Mouse (Mus musculus): ENCODE measurements around the gene Atg7. TPM values are rescaled to one million over a fixed set of nuclear protein-coding genes. Genes with fewer than 3 reads are reported as not detected.
A peak's percentile ranks its signal among the peaks of the same experiment; 100 is the strongest.

The Atg7 gene
- total RNA-seq, 2 experiments from 2014 or later: 10.4 to 14.7 TPM

GRCm38 (mm10) chr6:114683741-114684140, 40.8 kb downstream of the Atg7 start:
- intact Hi-C loops (cut with DNase I): no loop called here
- DNase-seq: no peak

GRCm38 (mm10) chr6:114684407-114684806, 41.5 kb downstream of the Atg7 start:
- DNase-seq: no peak
- intact Hi-C loops (cut with DNase I): no loop called here

DNA sequence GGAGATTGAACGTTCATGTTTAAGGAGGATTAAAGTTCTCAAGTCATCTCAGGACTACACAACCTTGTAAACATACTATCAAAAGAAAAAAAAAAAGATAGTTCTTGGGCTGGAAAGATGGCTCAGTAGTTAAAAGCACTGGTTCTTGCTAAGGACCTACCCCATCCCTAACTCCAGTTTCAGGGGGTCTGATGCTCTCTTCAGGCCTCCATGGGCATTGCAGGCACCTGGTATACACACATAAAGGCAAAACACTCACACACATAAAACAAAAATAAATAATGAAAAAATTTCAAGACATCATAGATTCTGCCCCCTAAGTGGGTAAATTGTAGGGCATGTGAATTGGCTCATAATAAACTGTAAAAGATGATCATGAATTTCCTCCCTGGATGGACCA, 42.5 kb downstream of the Atg7 start:
- DNase-seq: no peak
- intact Hi-C loops (cut with DNase I): no loop called here

DNA sequence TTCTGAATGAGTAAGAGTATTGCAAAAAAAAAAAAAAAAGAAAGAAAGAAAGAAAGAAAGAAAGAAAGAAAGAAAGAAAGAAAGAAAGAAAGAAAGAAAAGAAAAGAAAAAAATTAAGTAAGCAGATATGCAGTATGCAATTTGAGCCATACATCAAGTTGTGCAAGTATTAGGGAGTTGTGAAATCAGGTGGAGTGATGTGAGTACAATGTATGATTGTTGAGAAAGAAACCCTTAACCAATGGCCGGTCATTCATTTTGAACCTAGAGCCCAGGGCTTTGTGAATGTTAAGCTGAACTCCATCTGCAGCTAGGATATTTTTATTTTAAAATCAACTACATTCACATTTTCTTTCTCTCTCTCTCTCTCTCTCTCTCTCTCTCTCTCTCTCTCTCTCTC, 44.1 kb downstream of the Atg7 start:
- no peak for DNase-seq
- intact Hi-C loops (cut with DNase I): no loop called here

- intact Hi-C loops (cut with DNase I): no loop called here
- DNase-seq: no peak
These were observed 47.8 kb downstream of the Atg7 start for GRCm38 (mm10) chr6:114690661-114691060.

DNA sequence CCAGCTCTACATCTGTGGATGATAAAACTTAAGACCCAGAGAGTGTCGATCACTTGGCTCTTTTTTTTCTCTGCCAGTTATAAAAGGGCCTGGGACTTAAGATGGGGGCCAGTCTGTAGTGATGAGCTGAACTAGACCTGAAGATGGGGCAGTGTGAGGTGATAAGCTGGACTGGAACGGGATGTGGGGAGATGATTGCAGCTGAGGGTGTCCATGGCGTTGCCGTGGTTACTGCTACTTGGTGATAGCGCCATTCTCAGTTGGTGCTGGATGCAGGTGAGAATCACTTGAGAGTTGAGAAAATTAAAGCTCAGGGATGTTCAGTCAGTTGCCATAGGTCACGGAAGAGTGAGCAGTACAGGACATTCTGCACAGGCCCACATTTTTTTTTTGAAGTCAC, 48.6 kb downstream of the Atg7 start:
- intact Hi-C loops (cut with DNase I): no loop called here
- DNase-seq: no peak

DNA sequence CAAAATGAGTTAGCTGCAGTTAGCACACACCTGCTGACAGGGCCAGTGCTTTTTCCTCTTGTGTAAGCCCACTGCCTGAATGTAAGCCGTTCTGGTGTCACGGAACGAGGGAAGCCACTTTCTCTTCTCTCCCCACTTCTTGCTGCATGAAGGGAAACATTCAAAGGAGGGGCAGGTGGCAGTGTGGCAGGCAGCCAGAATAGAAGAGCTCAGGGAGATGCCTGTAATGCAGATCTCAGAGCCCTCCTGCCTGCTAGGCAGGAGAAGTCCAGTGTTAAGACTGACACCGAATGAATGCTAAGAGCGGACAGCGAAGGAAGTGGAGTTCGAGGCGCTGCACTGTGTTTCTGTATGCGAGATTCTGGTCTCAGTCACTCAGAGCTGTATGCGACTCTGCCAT, 49.8 kb downstream of the Atg7 start:
- DNase-seq: no peak
- intact Hi-C loops (cut with DNase I): no loop called here

DNA sequence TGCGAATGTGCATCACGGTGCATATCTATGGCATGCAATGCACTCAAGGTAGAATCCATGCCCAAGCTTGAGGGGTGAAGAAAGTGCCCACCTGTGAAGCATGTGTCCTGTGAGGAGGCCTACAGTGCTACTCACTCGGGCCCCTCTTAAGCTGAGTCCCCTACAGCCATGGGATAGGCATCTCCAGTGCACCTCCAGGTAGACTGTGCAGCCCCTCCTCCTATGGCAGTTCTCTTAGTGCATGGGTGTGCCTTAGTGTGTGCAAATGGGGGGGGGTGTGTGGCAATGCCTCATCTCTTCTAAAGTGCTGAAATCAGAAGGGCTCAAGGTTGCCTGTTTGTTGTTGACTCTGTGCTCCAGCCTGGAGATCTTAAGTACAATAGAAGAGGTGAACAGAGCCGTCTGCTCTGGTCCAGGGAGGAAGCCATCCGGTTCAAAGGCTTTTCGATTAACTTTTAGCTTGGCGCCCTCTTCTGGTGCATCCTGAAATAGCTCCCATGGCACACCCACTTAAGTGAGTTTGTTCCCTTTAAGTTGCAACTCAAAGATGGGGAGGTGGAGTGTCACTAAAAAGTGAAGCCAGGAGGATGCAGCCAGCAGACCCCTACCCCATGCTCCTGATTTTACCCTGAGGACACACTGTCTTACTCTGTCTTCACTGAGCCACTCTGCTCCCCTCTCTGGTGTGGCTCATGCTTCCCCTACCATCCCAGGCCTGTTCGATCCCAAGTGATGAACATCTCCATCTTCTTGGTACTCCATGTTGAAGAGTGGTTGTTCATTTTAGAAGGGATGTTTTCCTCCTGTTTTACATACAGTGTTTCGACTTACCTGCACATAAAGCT, 55.0 kb downstream of the Atg7 start:
- peak; percentile 75 to 84 for DNase-seq
- intact Hi-C loops (cut with DNase I): loop anchor here (1.0 to 5.0 kb wide), 4 partner anchors 236 to 606 kb away; no protein-coding TSS in a partner anchor

DNA sequence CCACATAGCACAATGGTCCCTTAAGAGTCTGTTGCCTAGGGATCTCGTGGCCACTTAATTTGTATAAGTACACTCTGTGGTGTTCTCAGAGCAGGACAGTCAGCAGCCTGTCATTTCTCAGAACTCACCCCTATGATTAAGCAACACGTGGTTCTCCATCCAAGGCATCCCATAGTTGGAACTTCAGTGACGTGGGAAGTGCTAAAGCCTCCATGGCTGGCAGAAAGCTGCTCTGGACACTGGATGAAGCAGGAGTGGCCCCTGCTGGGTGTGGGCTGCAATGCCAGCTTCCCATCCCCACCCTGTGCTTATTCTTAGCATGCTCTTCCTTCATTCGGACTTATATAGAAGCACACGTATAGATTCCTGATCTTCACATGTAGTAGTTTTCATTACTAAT, 55.7 kb downstream of the Atg7 start:
- DNase-seq: no peak

GRCm38 (mm10) chr6:114700704-114701103, 57.8 kb downstream of the Atg7 start:
- intact Hi-C loops (cut with DNase I): no loop called here
- no peak for DNase-seq

More for the DNA sequence above, 55.7 kb downstream of the Atg7 start:
- intact Hi-C loops (cut with DNase I): loop anchor here (1.0 to 5.0 kb wide), 4 partner anchors 236 to 606 kb away; no protein-coding TSS in a partner anchor

GRCm38 (mm10) chr6:114707032-114707431, 64.1 kb downstream of the Atg7 start:
- intact Hi-C loops (cut with DNase I): no loop called here
- no peak for DNase-seq

DNA sequence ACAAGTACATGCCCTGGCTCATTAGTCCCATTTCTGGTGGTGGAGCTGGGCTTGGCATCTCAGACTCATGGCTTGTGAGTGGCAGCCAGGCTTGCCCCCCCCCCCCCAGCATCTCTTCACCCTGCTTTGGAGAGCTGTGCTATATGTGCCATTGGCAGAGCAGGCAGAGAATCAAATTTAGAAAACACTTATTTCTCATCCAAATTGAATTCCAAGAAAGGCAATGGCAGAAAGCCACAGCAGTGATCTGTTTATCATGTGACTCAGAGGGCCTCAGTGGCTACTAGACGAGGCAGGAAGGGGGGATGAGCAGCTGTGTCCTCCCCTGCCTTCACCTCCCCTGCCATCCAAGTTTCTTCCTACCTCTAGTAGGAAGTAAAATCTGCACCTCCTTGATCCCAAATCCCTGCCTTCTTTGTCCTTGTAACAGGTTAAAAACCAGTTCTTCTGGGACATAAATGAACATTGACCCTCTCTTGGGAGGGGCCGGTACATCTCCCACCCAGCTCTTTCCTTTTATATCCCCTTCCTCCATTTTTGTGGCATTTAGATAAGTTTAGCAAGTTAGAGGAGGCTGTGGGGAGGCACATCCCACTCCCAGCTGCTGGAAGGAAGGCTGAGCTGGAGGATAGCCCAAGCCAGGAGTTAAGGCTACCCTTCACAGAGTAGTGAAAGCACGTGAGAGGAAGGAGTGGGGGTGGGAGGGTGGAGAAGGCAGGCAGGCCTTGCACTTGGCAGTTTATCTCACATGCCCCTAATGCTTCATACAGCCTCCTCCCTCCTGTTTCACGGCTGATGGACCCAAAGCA, 69.5 kb downstream of the Atg7 start:
- intact Hi-C loops (cut with DNase I): no loop called here
- DNase-seq: no peak

DNA sequence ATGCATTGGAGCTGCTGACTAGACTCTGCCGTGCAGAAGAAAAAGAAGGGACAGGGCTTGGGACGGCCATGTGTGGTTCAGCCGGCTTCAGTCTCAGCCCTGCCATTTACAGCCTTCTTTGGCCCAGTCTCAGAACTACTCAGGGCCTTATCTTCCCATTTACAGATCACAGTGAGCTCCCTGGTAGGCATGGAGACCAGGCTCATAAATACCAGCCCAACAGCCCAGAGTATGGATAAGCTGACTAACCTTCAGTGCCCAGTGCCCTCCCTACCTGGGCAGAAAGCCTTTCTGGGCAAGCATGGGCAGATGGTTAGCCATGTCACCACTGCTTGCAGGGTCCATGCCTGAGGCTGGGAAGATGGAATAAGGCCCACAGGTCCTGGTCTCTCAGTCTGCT, 70.6 kb downstream of the Atg7 start:
- intact Hi-C loops (cut with DNase I): no loop called here
- no peak for DNase-seq

DNA sequence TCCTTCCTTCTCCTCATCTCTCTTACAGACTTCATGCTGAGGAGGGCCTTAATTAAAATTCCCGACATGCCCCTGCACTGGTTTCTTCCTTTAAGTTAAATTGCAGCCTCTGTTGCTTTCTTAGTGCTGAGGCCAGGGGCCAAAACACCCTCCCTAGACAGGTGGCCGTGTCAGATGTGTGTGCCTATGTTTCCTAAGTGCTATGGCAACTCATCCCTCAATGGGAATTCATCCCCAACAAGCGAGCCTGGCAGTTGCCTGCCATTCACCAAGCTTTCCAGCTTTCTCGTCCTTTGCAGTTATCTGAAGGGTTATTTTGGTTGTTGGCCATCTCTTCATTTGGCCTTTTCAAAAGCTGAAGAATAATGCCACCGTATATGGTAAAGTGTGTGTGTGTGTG, 71.8 kb downstream of the Atg7 start:
- no peak for DNase-seq
- intact Hi-C loops (cut with DNase I): no loop called here

- intact Hi-C loops (cut with DNase I): no loop called here
- DNase-seq: no peak
These were observed 72.6 kb downstream of the Atg7 start for GRCm38 (mm10) chr6:114715289-114716030.

DNA sequence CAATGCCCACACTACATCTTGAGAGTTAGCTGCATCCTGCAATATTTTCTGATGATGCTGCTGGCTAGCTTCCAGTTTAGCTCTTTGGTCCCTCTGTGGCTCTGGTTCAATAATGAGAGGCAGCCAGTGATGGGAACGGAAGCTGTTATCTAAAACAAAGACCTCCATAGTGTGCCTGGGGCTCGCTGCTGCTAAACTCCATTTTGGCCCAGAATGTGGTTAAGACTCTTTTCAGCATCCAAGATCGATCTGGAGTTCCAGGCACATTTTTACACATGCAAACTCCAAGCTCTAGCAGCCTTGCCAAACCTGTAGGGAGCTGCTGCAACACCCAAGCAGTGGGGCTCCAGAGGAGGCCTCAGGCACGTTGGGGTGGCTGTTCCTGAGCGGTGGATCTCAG, 76.2 kb downstream of the Atg7 start:
- intact Hi-C loops (cut with DNase I): no loop called here

DNA sequence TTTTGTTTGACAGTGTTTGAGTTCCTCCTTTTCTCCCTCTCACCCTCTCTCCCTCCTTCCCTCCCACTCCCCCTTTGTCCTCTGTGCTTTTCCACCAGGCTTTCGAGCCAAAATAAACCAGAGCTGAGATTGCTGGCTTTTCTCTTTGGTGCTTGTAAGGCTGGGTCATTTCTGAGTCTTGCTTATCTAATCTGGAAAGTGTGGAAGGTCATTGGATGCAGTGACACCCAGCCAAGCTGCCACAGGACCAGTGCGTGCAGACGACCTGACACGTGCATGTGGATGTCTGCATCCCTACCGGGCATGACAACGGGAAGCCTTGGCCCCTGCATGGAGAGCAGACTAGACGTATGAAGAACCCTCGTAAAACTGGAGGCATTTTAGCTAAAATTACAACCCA, 76.8 kb downstream of the Atg7 start:
- DNase-seq: no peak
- intact Hi-C loops (cut with DNase I): no loop called here

More for the DNA sequence above, 76.2 kb downstream of the Atg7 start:
- no peak for DNase-seq

- intact Hi-C loops (cut with DNase I): no loop called here
- no peak for DNase-seq
These were observed 79.1 kb downstream of the Atg7 start for GRCm38 (mm10) chr6:114722046-114722445.

GRCm38 (mm10) chr6:114723925-114724324, 81.0 kb downstream of the Atg7 start:
- intact Hi-C loops (cut with DNase I): loop anchor here (1.0 to 2.0 kb wide), 2 partner anchors 204 to 283 kb away; no protein-coding TSS in a partner anchor
- peak; percentile 49 to 55 for DNase-seq

- no peak for DNase-seq
- intact Hi-C loops (cut with DNase I): loop anchor here (1.0 to 2.0 kb wide), 2 partner anchors 204 to 282 kb away; no protein-coding TSS in a partner anchor
These were observed 81.5 kb downstream of the Atg7 start for GRCm38 (mm10) chr6:114724351-114724750.

DNA sequence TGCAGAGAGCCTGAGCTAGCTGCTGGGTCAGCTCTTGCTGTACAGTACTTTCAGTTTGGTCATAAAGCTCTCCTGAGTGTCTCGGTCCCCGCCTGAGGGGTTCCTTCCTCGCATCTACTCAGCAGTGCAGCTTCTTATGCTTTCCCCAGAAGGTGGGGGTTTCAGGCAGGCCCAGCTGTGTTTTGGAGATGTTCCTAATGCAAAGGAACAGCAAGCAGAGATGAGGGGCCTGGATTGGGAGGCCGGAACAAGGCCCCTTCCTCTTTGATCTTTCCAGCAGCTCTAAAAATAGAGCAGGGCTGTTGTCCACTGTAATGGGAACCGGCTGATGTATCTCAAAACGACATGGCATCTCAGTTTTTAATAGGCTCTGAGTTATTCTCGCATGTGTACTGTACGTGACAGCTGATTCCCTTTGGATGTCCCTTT, 82.3 kb downstream of the Atg7 start:
- intact Hi-C loops (cut with DNase I): loop anchor here (2.0 kb wide), 1 partner anchor 282 kb away; no protein-coding TSS in a partner anchor
- DNase-seq: no peak

Measured in heart, postnatal 36 days (tissue).